Mouse (Mus musculus): Measurements from ENCODE around the gene Tsc22d3. TPM values are rescaled to one million over a fixed set of nuclear protein-coding genes. Genes with fewer than 3 reads are reported as not detected.
"Not testable (repeated sequence)": the region's sequence is repeated elsewhere in the genome, so short reads cannot be mapped to it uniquely, and the experiment has no call there.

Tsc22d3 gene
- polyA plus RNA-seq, 1 experiment from 2014 or later, result 34.2 TPM

DNA sequence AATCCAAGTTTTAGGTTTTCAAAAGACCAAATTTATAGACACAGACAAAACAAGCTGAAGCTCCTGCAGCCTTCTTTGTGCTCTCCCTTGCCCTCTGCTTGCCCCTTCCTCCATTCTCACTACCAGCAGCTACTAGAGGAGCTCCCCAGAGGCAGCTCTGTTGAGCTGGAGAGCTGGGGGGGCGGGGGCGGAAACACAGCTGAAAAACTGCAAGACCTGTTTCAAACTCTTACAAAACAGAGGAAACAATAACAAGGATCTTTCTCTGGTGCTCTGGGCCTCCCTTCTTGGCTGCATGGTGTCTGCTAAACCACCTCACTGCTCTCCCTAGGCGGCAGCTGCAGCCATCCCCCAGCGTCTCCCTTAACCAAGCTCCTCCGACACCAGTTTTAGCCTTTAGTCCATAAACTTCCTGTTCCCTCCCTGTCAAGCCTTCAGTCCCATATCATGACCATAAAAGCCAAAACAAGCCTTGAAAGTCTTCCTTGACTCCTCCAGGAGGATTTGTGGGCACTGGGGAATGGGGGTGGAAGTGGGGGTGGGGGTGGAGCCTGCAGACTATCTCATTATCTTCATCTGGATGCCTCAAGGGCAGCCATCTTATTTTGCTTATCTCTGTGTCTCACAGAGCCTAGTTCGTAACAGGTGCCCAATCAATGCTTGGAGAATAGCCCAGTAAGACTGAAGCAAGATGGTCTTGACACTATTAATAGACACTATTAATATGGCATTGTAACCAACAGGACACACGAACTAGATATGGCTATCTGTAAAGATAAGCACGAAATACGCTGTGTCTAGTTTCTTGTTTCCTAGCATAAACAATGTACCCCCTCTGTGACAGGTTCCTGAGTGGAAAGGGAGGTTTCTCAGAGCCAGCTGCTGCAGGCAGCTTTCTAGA lies 98.8 kb downstream of the Tsc22d3 start:
- 42% methylated on average over 9 of the region's 9 CpGs for WGBS (ENCODE audit: insufficient replicate concordance)
- Histone ChIP-seq H3K4me2 (ENCODE audit: low read depth, low read length) (0 out of 2 replicates have a peak overlapping the region, but pooled peaks have one; percentile 18), H3K27ac (ENCODE audit: low read depth) (peak overlapping the region; percentile 69), H3K27me3 (ENCODE audit: insufficient read depth, low read length) (no peaks in the 10 kb centered on the region), H3K36me3 (replicated peaks; ENCODE audit: insufficient read depth, low read length) (no peaks in the 10 kb centered on the region), H3K9me3 (ENCODE audit: low read length) (no peaks in the 10 kb centered on the region), H3K9ac (replicated peaks) (no peak overlapping the region), H3K4me3 (ENCODE audit: low read depth, low read length) (no peak overlapping the region), H3K4me1 (ENCODE audit: insufficient read depth) (peaks cover 21% of the 10 kb centered on the region)
- DNase-seq, result peak; percentile 30
- ATAC-seq, result no peak
- TF ChIP-seq CTCF (IDR thresholded peaks at IDR 0.05; ENCODE audit: low read depth), result no peak
- TF ChIP-seq EP300 (IDR thresholded peaks at IDR 0.05; ENCODE audit: low read depth), result no peak

DNA sequence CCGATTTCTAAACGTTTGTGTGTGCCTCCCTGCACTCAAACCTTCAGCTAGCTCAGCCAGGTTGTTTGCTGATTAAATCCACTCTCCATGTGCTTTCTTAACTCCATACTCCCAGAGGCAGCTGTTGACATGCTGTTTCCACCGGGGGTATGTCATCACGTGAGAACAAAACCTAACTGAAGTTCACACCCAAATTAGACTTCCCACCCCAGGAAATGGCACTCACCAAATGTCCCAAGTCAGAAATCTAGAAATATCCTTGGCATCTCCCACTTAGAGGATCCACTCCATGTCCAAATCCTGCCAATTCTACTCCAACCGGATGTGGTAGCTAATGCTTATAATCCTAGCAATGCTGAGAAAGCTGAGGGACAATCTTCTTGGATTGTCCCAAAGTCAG lies 100.2 kb downstream of the Tsc22d3 start:
- H3K27ac ChIP-seq (ENCODE audit: low read depth), result no peak overlapping the region
- no peaks in the 10 kb centered on the region for H3K27me3 ChIP-seq (ENCODE audit: insufficient read depth, low read length)
- no peak overlapping the region for H3K4me3 ChIP-seq (ENCODE audit: low read depth, low read length)
- DNase-seq, result no peak
- no peak overlapping the region for H3K9ac ChIP-seq (replicated peaks)
- H3K4me1 ChIP-seq (ENCODE audit: insufficient read depth), result peaks cover 13% of the 10 kb centered on the region
- TF ChIP-seq EP300 (IDR thresholded peaks at IDR 0.05; ENCODE audit: low read depth) (no peak), CTCF (IDR thresholded peaks at IDR 0.05; ENCODE audit: low read depth) (no peak)
- ATAC-seq, result no peak
- no peaks in the 10 kb centered on the region for H3K36me3 ChIP-seq (replicated peaks; ENCODE audit: insufficient read depth, low read length)
- no peak overlapping the region for H3K4me2 ChIP-seq (ENCODE audit: low read depth, low read length)
- H3K9me3 ChIP-seq (ENCODE audit: low read length), result no peaks in the 10 kb centered on the region
- WGBS (ENCODE audit: insufficient replicate concordance), result 59% methylated on average over 5 of the region's 5 CpGs

DNA sequence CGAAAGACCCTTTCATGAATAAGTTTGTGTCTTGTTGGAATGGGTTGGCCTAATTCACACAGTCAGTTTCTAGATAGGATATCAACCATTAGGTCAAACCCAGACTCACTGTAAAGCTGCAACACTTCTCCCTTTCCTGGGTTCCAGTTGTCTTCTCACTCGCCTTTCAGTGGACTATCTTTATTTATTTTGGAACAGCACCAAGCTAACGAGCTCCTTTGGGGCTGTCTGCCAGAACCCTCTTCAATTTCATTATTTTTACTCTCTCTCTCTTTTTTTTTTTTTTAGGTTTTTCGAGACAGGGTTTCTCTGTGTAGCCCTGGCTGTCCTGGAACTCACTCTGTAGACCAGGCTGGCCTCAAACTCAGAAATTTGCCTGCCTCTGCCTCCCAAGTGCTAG lies 102.0 kb downstream of the Tsc22d3 start:
- not testable (repeated sequence) for H3K4me2 ChIP-seq (ENCODE audit: low read depth, low read length); H3K36me3 ChIP-seq (replicated peaks; ENCODE audit: insufficient read depth, low read length); H3K9ac ChIP-seq (replicated peaks); H3K27ac ChIP-seq (ENCODE audit: low read depth); H3K27me3 ChIP-seq (ENCODE audit: insufficient read depth, low read length); ATAC-seq; H3K4me3 ChIP-seq (ENCODE audit: low read depth, low read length); DNase-seq; H3K9me3 ChIP-seq (ENCODE audit: low read length)
- H3K4me1 ChIP-seq (ENCODE audit: insufficient read depth), result peaks cover 13% of the 10 kb centered on the region
- WGBS (ENCODE audit: insufficient replicate concordance), result 54% methylated on average over 4 of the region's 4 CpGs

DNA sequence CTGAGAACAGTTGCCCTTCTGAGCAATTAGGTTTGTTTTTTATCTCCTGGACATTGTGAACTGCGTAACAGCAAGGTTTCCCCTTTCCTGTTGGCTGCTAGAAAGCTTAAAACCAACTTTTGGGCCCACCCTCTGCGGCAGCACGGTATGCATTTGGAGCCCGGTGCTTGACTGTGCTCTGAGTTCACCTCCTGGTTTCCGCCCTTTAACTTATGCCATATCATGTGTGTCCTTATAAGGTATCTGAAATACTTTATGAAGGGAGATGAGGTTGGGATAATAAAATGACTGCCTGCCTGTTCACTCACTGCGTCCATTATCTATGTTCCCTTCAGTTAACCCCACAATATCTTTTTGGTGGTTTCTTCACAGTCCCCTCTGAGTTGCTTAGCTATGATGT lies 106.3 kb downstream of the Tsc22d3 start:
- H3K4me1 ChIP-seq (ENCODE audit: insufficient read depth), result peaks cover 8% of the 10 kb centered on the region
- 0 out of 2 replicates have a peak, but pooled peaks cover 5% of the 10 kb centered on the region for H3K27me3 ChIP-seq (ENCODE audit: insufficient read depth, low read length)
- no peak overlapping the region for H3K4me2 ChIP-seq (ENCODE audit: low read depth, low read length)
- 54% methylated on average over 6 of the region's 6 CpGs for WGBS (ENCODE audit: insufficient replicate concordance)
- H3K9ac ChIP-seq (replicated peaks), result no peak overlapping the region
- H3K4me3 ChIP-seq (ENCODE audit: low read depth, low read length), result no peak overlapping the region
- H3K36me3 ChIP-seq (replicated peaks; ENCODE audit: insufficient read depth, low read length), result no peaks in the 10 kb centered on the region
- TF ChIP-seq CTCF (IDR thresholded peaks at IDR 0.05; ENCODE audit: low read depth) (no peak), EP300 (IDR thresholded peaks at IDR 0.05; ENCODE audit: low read depth) (no peak)
- no peak for DNase-seq
- H3K9me3 ChIP-seq (ENCODE audit: low read length), result no peaks in the 10 kb centered on the region
- ATAC-seq, result no peak
- H3K27ac ChIP-seq (ENCODE audit: low read depth), result no peak overlapping the region

DNA sequence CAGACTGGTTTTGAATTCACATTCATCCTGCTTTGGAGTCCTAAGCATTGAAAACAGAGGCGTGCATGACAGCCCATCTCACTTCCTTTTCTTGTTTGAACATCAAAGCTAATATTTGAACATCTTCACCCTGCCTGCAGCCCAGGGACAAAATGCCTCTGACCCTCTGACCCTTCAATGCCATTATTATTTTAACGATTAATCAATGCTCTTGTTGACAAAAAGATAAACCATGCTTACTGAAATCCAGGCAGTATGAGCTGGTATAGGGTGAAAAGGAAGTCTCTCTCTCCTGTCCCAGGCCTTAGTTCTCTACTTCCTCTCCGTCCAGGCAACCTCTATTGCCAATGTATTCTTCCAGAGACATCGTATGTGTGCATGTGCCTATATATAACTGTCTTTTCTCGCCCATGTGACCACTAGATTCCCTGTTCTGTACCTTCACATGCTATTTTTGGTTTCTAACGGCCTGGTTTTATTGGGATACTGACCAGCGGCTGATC lies 106.9 kb downstream of the Tsc22d3 start:
- Histone ChIP-seq H3K4me3 (ENCODE audit: low read depth, low read length) (no peak overlapping the region), H3K36me3 (replicated peaks; ENCODE audit: insufficient read depth, low read length) (no peaks in the 10 kb centered on the region), H3K4me1 (ENCODE audit: insufficient read depth) (peaks cover 8% of the 10 kb centered on the region), H3K4me2 (ENCODE audit: low read depth, low read length) (no peak overlapping the region), H3K9me3 (ENCODE audit: low read length) (no peaks in the 10 kb centered on the region), H3K27ac (ENCODE audit: low read depth) (0 out of 2 replicates have a peak overlapping the region, but pooled peaks have one; percentile 34), H3K27me3 (ENCODE audit: insufficient read depth, low read length) (0 out of 2 replicates have a peak, but pooled peaks cover 5% of the 10 kb centered on the region), H3K9ac (replicated peaks) (no peak overlapping the region)
- WGBS (ENCODE audit: insufficient replicate concordance), result 41% methylated on average over 7 of the region's 7 CpGs
- no peak for DNase-seq
- no peak for TF ChIP-seq CTCF (IDR thresholded peaks at IDR 0.05; ENCODE audit: low read depth)
- TF ChIP-seq EP300 (IDR thresholded peaks at IDR 0.05; ENCODE audit: low read depth), result peak; percentile 41; the same call in 1 of the 2 replicates
- ATAC-seq, result peak; percentile 58

DNA sequence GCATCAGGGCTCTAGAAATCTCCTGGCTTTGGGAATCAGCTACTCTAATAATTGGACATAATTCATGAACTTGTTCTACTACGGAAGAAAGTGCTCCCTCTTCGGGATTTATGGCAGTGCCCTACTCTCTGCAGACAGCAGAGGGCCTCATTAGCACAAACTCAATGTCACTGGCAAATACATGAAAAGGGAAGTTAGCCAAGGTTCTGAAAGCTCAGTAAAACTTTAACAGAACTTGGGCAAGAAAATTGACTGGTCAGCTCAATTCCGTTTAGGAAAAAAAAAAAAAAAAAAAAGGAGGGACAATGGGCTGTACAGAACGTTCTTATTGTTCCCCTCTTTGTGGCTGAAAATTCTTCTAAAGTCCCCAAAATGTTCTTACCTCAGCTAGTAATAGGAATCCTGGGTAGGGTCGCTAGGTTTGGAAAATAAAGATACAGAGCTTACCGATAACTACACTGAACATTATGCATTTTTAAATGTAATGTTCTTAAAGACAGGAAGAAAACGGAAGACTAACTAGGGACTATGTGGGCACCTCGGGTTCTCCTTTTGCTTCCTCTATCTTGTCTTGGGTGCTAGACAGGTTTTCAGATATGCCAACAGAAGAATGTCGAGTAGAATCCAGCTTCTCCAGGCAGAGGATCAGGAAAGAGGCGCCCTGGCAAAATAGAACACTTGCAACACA lies 108.4 kb downstream of the Tsc22d3 start:
- Histone ChIP-seq H3K4me3 (ENCODE audit: low read depth, low read length) (no peak overlapping the region), H3K27ac (ENCODE audit: low read depth) (no peak overlapping the region), H3K27me3 (ENCODE audit: insufficient read depth, low read length) (0 out of 2 replicates have a peak, but pooled peaks cover 5% of the 10 kb centered on the region), H3K9ac (replicated peaks) (no peak overlapping the region), H3K9me3 (ENCODE audit: low read length) (no peaks in the 10 kb centered on the region), H3K4me1 (ENCODE audit: insufficient read depth) (peaks cover 8% of the 10 kb centered on the region), H3K4me2 (ENCODE audit: low read depth, low read length) (no peak overlapping the region), H3K36me3 (replicated peaks; ENCODE audit: insufficient read depth, low read length) (no peaks in the 10 kb centered on the region)
- TF ChIP-seq EP300 (IDR thresholded peaks at IDR 0.05; ENCODE audit: low read depth), result no peak; the same call in 1 of the 2 replicates
- peak; percentile 78 for TF ChIP-seq CTCF (IDR thresholded peaks at IDR 0.05; ENCODE audit: low read depth)
- peak; percentile 38 for DNase-seq
- WGBS (ENCODE audit: insufficient replicate concordance), result 33% methylated on average over 10 of the region's 10 CpGs
- ATAC-seq, result peak; percentile 72

Data from liver, postnatal 0 days (tissue).